Mouse (Mus musculus) olfactory bulb, adult 2 months (tissue): Measurements from ENCODE around the gene Pdzd2.

Experiments used
- CTCF ChIP-seq: fragments of 200-500 bp; IDR thresholded peaks from 2 replicates; pipeline ENCODE4 v1.5.1; 2012; ENCODE audit warnings: low read depth, mild to moderate bottlenecking, low read length, moderate library complexity; ENCODE audit not compliant: insufficient read depth
- POLR2A ChIP-seq: fragments of 200-500 bp; IDR thresholded peaks from 2 replicates; pipeline ENCODE4 v1.6.1; 2012; ENCODE audit warnings: mild to moderate bottlenecking, low read depth, low read length, moderate library complexity; ENCODE audit not compliant: insufficient read depth

- TF ChIP-seq POLR2A, result no peak
- no peak for TF ChIP-seq CTCF
Observed at GRCm38 (mm10) chr15:12626930-12627329, 112.8 kb downstream of the Pdzd2 start.
